Mouse (Mus musculus): ENCODE measurements around the gene Rab11fip4. TPM values are rescaled to one million over a fixed set of nuclear protein-coding genes. Genes with fewer than 3 reads are reported as not detected.

Rab11fip4 gene
- total and polyA plus RNA-seq, 3 experiments = 13.2 to 41.6 (median 26.6) TPM

GRCm38 (mm10) chr11:79611011-79611666, 20.1 kb downstream of the Rab11fip4 start:
- peaks cover 22 to 54% of the 10 kb centered on the region in 2 experiments for H3K4me1 ChIP-seq (ENCODE audit: control insufficient read depth in 1 of 2, insufficient read depth in 2 of 2)
- H3K79me2 ChIP-seq (replicated peaks; ENCODE audit: control insufficient read depth, extremely low read depth, insufficient read depth, poor library complexity, severe bottlenecking) = no peaks in the 10 kb centered on the region
- dilution Hi-C loops (cut with MboI; ENCODE audit: extremely low pct_ligation_motif_present, extremely low pct_unique_long_range_greater_than_20kb, low sequenced_read_pairs) (no loop called here), in situ Hi-C loops (cut with MboI; ENCODE audit: low pct_ligation_motif_present, low pct_unique_long_range_greater_than_20kb, low sequenced_read_pairs) (no loop called here)
- H3K9ac ChIP-seq (ENCODE audit: insufficient read depth, low read depth) = no peak overlapping the region
- H3K9me3 ChIP-seq (replicated peaks; ENCODE audit: low read length) = no peaks in the 10 kb centered on the region
- DNase-seq (ENCODE audit: extremely low read depth) = peak; percentile 42
- H3K36me3 ChIP-seq (replicated peaks in 1 of 2; ENCODE audit: control insufficient read depth in 1 of 2, insufficient read depth in 1 of 2, low read length in 1 of 2) = peaks cover 0 to 18% of the 10 kb centered on the region in 2 experiments
- H3K27me3 ChIP-seq (replicated peaks) = no peaks in the 10 kb centered on the region
- no peak overlapping the region for H3K4me3 ChIP-seq (replicated peaks in 1 of 3; ENCODE audit: low read depth in 2 of 3, low read length in 2 of 3, poor library complexity in 1 of 3)
- H3K4me2 ChIP-seq (ENCODE audit: insufficient read depth, low read depth, poor library complexity, severe bottlenecking) = peak overlapping the region; percentile 13; the same call in 1 of the 2 replicates
- H3K27ac ChIP-seq (ENCODE audit: insufficient read depth, low read depth) = no peak overlapping the region
- TF ChIP-seq ELF1 (IDR thresholded peaks at IDR 0.05; ENCODE audit: low read depth, low read length) (no peak), PAX5 (IDR thresholded peaks at IDR 0.05; ENCODE audit: low read length) (no peak), SIN3A (IDR thresholded peaks at IDR 0.05; ENCODE audit: low read length) (no peak), ETS1 (conservative IDR thresholded peaks at IDR 0.05; ENCODE audit: low read depth, low read length) (peak; percentile 36), BHLHE40 (IDR thresholded peaks at IDR 0.05; ENCODE audit: low read depth, low read length) (peak; percentile 49; the same call in 1 of the 2 replicates)

GRCm38 (mm10) chr11:79612046-79612600, 21.1 kb downstream of the Rab11fip4 start:
- no peak overlapping the region for H3K4me3 ChIP-seq (replicated peaks in 1 of 3; ENCODE audit: low read depth in 2 of 3, low read length in 2 of 3, poor library complexity in 1 of 3)
- peaks cover 0 to 24% of the 10 kb centered on the region in 2 experiments for H3K36me3 ChIP-seq (replicated peaks in 1 of 2; ENCODE audit: control insufficient read depth in 1 of 2, insufficient read depth in 1 of 2, low read length in 1 of 2)
- H3K9ac ChIP-seq (ENCODE audit: insufficient read depth, low read depth) = no peak overlapping the region
- H3K4me1 ChIP-seq (ENCODE audit: control insufficient read depth in 1 of 2, insufficient read depth in 2 of 2) = peaks cover 22 to 56% of the 10 kb centered on the region in 2 experiments
- H3K27ac ChIP-seq (ENCODE audit: insufficient read depth, low read depth) = no peak overlapping the region
- H3K9me3 ChIP-seq (replicated peaks; ENCODE audit: low read length) = no peaks in the 10 kb centered on the region
- peak; percentile 64 for DNase-seq (ENCODE audit: extremely low read depth)
- in situ Hi-C loops (cut with MboI; ENCODE audit: low pct_ligation_motif_present, low pct_unique_long_range_greater_than_20kb, low sequenced_read_pairs) = no loop called here
- H3K27me3 ChIP-seq (replicated peaks) = no peaks in the 10 kb centered on the region
- H3K4me2 ChIP-seq (ENCODE audit: insufficient read depth, low read depth, poor library complexity, severe bottlenecking) = no peak overlapping the region
- no peaks in the 10 kb centered on the region for H3K79me2 ChIP-seq (replicated peaks; ENCODE audit: control insufficient read depth, extremely low read depth, insufficient read depth, poor library complexity, severe bottlenecking)
- no peak for TF ChIP-seq PAX5 (IDR thresholded peaks at IDR 0.05; ENCODE audit: low read length)
- TF ChIP-seq ZNF384 (IDR thresholded peaks at IDR 0.05; ENCODE audit: low read depth, low read length) = peak; percentile 11; the same call in 1 of the 2 replicates
- TF ChIP-seq MEF2A (IDR thresholded peaks at IDR 0.05; ENCODE audit: borderline replicate concordance, low read depth, low read length) = no peak
- dilution Hi-C loops (cut with MboI; ENCODE audit: extremely low pct_ligation_motif_present, extremely low pct_unique_long_range_greater_than_20kb, low sequenced_read_pairs) = no loop called here

GRCm38 (mm10) chr11:79613084-79613483, 22.1 kb downstream of the Rab11fip4 start:
- Histone ChIP-seq H3K36me3 (replicated peaks in 1 of 2; ENCODE audit: control insufficient read depth in 1 of 2, insufficient read depth in 1 of 2, low read length in 1 of 2) (peaks cover 0 to 30% of the 10 kb centered on the region in 2 experiments), H3K27ac (ENCODE audit: insufficient read depth, low read depth) (no peak overlapping the region), H3K9me3 (replicated peaks; ENCODE audit: low read length) (no peaks in the 10 kb centered on the region), H3K27me3 (replicated peaks) (no peaks in the 10 kb centered on the region), H3K4me3 (replicated peaks in 1 of 3; ENCODE audit: low read depth in 2 of 3, low read length in 2 of 3, poor library complexity in 1 of 3) (no peak overlapping the region), H3K79me2 (replicated peaks; ENCODE audit: control insufficient read depth, extremely low read depth, insufficient read depth, poor library complexity, severe bottlenecking) (no peaks in the 10 kb centered on the region), H3K4me1 (ENCODE audit: control insufficient read depth in 1 of 2, insufficient read depth in 2 of 2) (peaks cover 24 to 61% of the 10 kb centered on the region in 2 experiments), H3K9ac (ENCODE audit: insufficient read depth, low read depth) (no peak overlapping the region), H3K4me2 (ENCODE audit: insufficient read depth, low read depth, poor library complexity, severe bottlenecking) (no peak overlapping the region)
- no peak for TF ChIP-seq SIN3A (IDR thresholded peaks at IDR 0.05; ENCODE audit: low read length)
- no peak for TF ChIP-seq BHLHE40 (IDR thresholded peaks at IDR 0.05; ENCODE audit: low read depth, low read length)
- TF ChIP-seq HCFC1 (IDR thresholded peaks at IDR 0.05; ENCODE audit: low read depth, low read length) = no peak
- no peak for TF ChIP-seq RCOR1 (conservative IDR thresholded peaks at IDR 0.05; ENCODE audit: low read depth, low read length)
- no peak for DNase-seq (ENCODE audit: extremely low read depth)
- in situ Hi-C loops (cut with MboI; ENCODE audit: low pct_ligation_motif_present, low pct_unique_long_range_greater_than_20kb, low sequenced_read_pairs) (no loop called here), dilution Hi-C loops (cut with MboI; ENCODE audit: extremely low pct_ligation_motif_present, extremely low pct_unique_long_range_greater_than_20kb, low sequenced_read_pairs) (no loop called here)

Data from CH12.LX (cell line).